Mouse (Mus musculus) gastrocnemius, adult 18-20 months (tissue): ENCODE data around the gene Plbd1. TPM values are rescaled to one million over a fixed set of nuclear protein-coding genes. Genes with fewer than 3 reads are reported as not detected.

Source experiments
- total RNA-seq, 2 experiments: library from RNA; stranded (reverse); gene quantifications; 2 replicates each; pipeline ENCODE4 v1.2.3; 2021

Gene Plbd1
- total RNA-seq, 2 experiments from 2014 or later, result 15.1 to 20.8 TPM

Other genes starting within 250 kb of the Plbd1 start
- gene E330021D16Rik, start 246.4 kb downstream of the Plbd1 start, total RNA-seq, result not detected
- gene Atf7ip, start 155.8 kb downstream of the Plbd1 start, total RNA-seq, result 10 to 100 TPM; 40.0 to 42.4 TPM
- gene Gucy2c, start 119.8 kb upstream of the Plbd1 start, total RNA-seq, result not detected
- gene Hist4h4, start 142.5 kb upstream of the Plbd1 start, total RNA-seq, result 1 to 10 TPM; 3.7 to 4.9 TPM
- 10 to 100 TPM; 15.3 to 15.4 TPM for gene H2afj, start 146.3 kb upstream of the Plbd1 start, total RNA-seq
- under 1 TPM in 1 of 2 experiments, not detected in 1; 0.05 TPM for gene BC049715, start 165.7 kb upstream of the Plbd1 start, total RNA-seq
- gene Wbp11, start 166.3 kb upstream of the Plbd1 start, total RNA-seq, result 10 to 100 TPM; 52.4 to 52.7 TPM
- gene Smco3, start 173.5 kb upstream of the Plbd1 start, total RNA-seq, result under 1 TPM; 0.21 to 0.28 TPM
- gene Art4, start 195.8 kb upstream of the Plbd1 start, total RNA-seq, result not detected
- 10 to 100 TPM; 51.3 to 68.0 TPM for gene Mgp, start 213.9 kb upstream of the Plbd1 start, total RNA-seq